Mouse (Mus musculus): ENCODE results near the gene Reep6. TPM values are rescaled to one million over a fixed set of nuclear protein-coding genes. Genes with fewer than 3 reads are reported as not detected.

The Reep6 gene
- total and polyA plus RNA-seq, 2 experiments = 112 to 384 TPM

- peaks cover 17% of the 10 kb centered on the region for H3K4me1 ChIP-seq (ENCODE audit: control insufficient read depth, insufficient read depth, low read length)
- H3K36me3 ChIP-seq (ENCODE audit: control insufficient read depth, insufficient read depth, low read length) = no peaks in the 10 kb centered on the region
- 64% methylated on average over 6 of the region's 6 CpGs for WGBS
- peaks cover 2% of the 10 kb centered on the region; the same call in 1 of the 2 replicates for H3K79me2 ChIP-seq (ENCODE audit: control insufficient read depth, insufficient read depth, low read length)
- no peak for DNase-seq (ENCODE audit: extremely low read depth, low read depth, low spot score)
- TF ChIP-seq CTCF (IDR thresholded peaks at IDR 0.05; ENCODE audit: low read depth, low read length) (no peak), POLR2A (IDR thresholded peaks at IDR 0.05; ENCODE audit: extremely low read depth, insufficient read depth, low read length) (no peak)
- H3K9ac ChIP-seq (ENCODE audit: low read depth, low read length) = no peak overlapping the region
- no peak overlapping the region for H3K4me3 ChIP-seq (ENCODE audit: insufficient read depth, low read depth, low read length)
- H3K27ac ChIP-seq (replicated peaks; ENCODE audit: insufficient read depth, low read depth, low read length) = no peak overlapping the region; the same call in 1 of the 2 replicates
- H3K27me3 ChIP-seq (ENCODE audit: control insufficient read depth, insufficient read depth, low read length) = no peaks in the 10 kb centered on the region
Observed at GRCm38 (mm10) chr10:80321014-80321669, 8.6 kb upstream of the Reep6 start.

- H3K79me2 ChIP-seq (ENCODE audit: control insufficient read depth, insufficient read depth, low read length) = peaks cover 2% of the 10 kb centered on the region; the same call in 1 of the 2 replicates
- WGBS = 91% methylated on average over 21 of the region's 21 CpGs
- no peaks in the 10 kb centered on the region for H3K36me3 ChIP-seq (ENCODE audit: control insufficient read depth, insufficient read depth, low read length)
- H3K27ac ChIP-seq (replicated peaks; ENCODE audit: insufficient read depth, low read depth, low read length) = peak overlapping the region; percentile 83
- H3K9ac ChIP-seq (ENCODE audit: low read depth, low read length) = peak overlapping the region; percentile 87
- no peak for DNase-seq (ENCODE audit: extremely low read depth, low read depth, low spot score)
- peak overlapping the region; percentile 81 for H3K4me3 ChIP-seq (ENCODE audit: insufficient read depth, low read depth, low read length)
- H3K4me1 ChIP-seq (ENCODE audit: control insufficient read depth, insufficient read depth, low read length) = peaks cover 17% of the 10 kb centered on the region
- no peaks in the 10 kb centered on the region for H3K27me3 ChIP-seq (ENCODE audit: control insufficient read depth, insufficient read depth, low read length)
- TF ChIP-seq CTCF (IDR thresholded peaks at IDR 0.05; ENCODE audit: low read depth, low read length) = no peak
- TF ChIP-seq POLR2A (IDR thresholded peaks at IDR 0.05; ENCODE audit: extremely low read depth, insufficient read depth, low read length) = no peak
Observed at GRCm38 (mm10) chr10:80321670-80322581, 7.8 kb upstream of the Reep6 start.

- Histone ChIP-seq H3K27ac (replicated peaks; ENCODE audit: insufficient read depth, low read depth, low read length) (peak overlapping the region; percentile 83), H3K4me3 (ENCODE audit: insufficient read depth, low read depth, low read length) (peak overlapping the region; percentile 81), H3K4me1 (ENCODE audit: control insufficient read depth, insufficient read depth, low read length) (peaks cover 17% of the 10 kb centered on the region), H3K36me3 (ENCODE audit: control insufficient read depth, insufficient read depth, low read length) (no peaks in the 10 kb centered on the region), H3K9ac (ENCODE audit: low read depth, low read length) (peak overlapping the region; percentile 87), H3K27me3 (ENCODE audit: control insufficient read depth, insufficient read depth, low read length) (no peaks in the 10 kb centered on the region), H3K79me2 (ENCODE audit: control insufficient read depth, insufficient read depth, low read length) (peaks cover 2% of the 10 kb centered on the region; the same call in 1 of the 2 replicates)
- WGBS = under 1% methylated on average over 28 of the region's 28 CpGs
- TF ChIP-seq POLR2A (IDR thresholded peaks at IDR 0.05; ENCODE audit: extremely low read depth, insufficient read depth, low read length) = no peak
- peak; percentile 42 for TF ChIP-seq CTCF (IDR thresholded peaks at IDR 0.05; ENCODE audit: low read depth, low read length)
- peak; percentile 74 for DNase-seq (ENCODE audit: extremely low read depth, low read depth, low spot score)
Observed at GRCm38 (mm10) chr10:80322811-80323211, 6.9 kb upstream of the Reep6 start.

GRCm38 (mm10) chr10:80323261-80324119 is 6.3 kb upstream of the Reep6 start:
- under 1% methylated on average over 45 of the region's 46 CpGs for WGBS
- Histone ChIP-seq H3K27ac (replicated peaks; ENCODE audit: insufficient read depth, low read depth, low read length) (peak overlapping the region; percentile 97), H3K4me1 (ENCODE audit: control insufficient read depth, insufficient read depth, low read length) (peaks cover 18% of the 10 kb centered on the region), H3K9ac (ENCODE audit: low read depth, low read length) (peak overlapping the region; percentile 95), H3K36me3 (ENCODE audit: control insufficient read depth, insufficient read depth, low read length) (no peaks in the 10 kb centered on the region), H3K4me3 (ENCODE audit: insufficient read depth, low read depth, low read length) (peak overlapping the region; percentile 81), H3K79me2 (ENCODE audit: control insufficient read depth, insufficient read depth, low read length) (peaks cover 2% of the 10 kb centered on the region; the same call in 1 of the 2 replicates), H3K27me3 (ENCODE audit: control insufficient read depth, insufficient read depth, low read length) (no peaks in the 10 kb centered on the region)
- DNase-seq (ENCODE audit: extremely low read depth, low read depth, low spot score) = peak; percentile 92
- no peak for TF ChIP-seq CTCF (IDR thresholded peaks at IDR 0.05; ENCODE audit: low read depth, low read length)
- TF ChIP-seq POLR2A (IDR thresholded peaks at IDR 0.05; ENCODE audit: extremely low read depth, insufficient read depth, low read length) = peak; percentile 71; the same call in 1 of the 2 replicates

All from liver, adult 2 months (tissue).